Mouse (Mus musculus): ENCODE measurements around the gene Olfr994. TPM values are rescaled to one million over a fixed set of nuclear protein-coding genes. Genes with fewer than 3 reads are reported as not detected.

Olfr994 gene
- not detected in 2 replicates for polyA plus RNA-seq (2016; fragmentation: Nextera tagmentation; extraction: Ambion mirVana)

DNA sequence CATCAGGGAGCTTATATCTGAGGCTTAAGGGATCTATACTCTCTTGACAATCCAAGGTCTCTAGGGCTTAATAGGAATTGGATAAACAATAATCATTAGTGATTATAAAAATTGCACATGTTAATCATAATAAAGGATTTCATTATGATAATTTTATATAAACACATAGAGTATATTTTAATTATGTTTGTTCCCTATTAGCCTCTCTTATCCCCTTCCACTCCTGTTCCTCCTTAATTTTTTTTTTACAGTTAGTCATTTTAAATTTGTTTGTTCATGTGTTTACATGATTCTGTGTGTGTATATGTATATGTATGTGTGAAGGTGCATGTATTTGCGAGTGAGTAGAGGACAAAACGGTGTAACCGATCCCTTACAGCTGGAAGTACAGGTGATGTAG lies at the start of gene Olfr994:
Gene Olfr994 (minus strand): TSS at position 101 of the 400 bp plus-strand sequence.
- no peaks in the 10 kb centered on the region for H3K27me3 ChIP-seq (ENCODE audit: poor library complexity, severe bottlenecking)
- DNase-seq (ENCODE audit: extremely low spot score, low spot score): no peak
- H3K27ac ChIP-seq: no peak within 1 kb of the TSS
- 91% methylated on average over 3 of the region's 3 CpGs for WGBS
- no peaks in the 10 kb centered on the region for H3K9me3 ChIP-seq
- H3K4me3 ChIP-seq: no peak within 1 kb of the TSS
- H3K4me1 ChIP-seq: no peaks in the 10 kb centered on the region
- no peaks in the 10 kb centered on the region for H3K36me3 ChIP-seq (replicated peaks)

DNA sequence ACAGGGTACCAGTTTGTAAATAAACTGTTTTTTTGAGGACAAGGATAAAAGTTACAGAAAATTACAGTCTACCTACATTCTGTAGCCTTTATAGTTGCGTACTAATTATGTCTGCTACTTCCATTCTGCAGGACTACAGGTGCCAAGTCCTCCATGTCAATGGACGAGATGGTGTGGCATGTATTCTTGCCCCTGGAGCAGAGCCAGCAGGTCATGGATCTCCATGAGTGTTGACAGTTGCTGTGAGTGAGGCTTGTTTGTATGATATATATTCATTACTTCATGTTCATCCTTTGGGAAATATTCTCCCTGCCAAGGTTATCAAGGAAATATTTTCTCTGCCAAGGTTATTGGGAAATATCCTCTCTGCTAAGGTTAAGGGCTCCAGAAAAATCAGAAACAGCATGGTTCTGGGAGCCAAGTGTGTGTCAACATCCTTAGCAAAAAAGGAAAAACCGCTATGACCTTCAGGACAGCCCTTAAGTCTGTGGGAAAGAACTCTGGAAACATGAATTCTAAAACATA lies 30.6 kb upstream of the Olfr994 start:
- Histone ChIP-seq H3K9me3 (peaks cover 10% of the 10 kb centered on the region; the same call in 1 of the 2 replicates), H3K36me3 (replicated peaks) (no peaks in the 10 kb centered on the region), H3K4me3 (no peak overlapping the region), H3K4me1 (no peaks in the 10 kb centered on the region), H3K27ac (no peak overlapping the region), H3K27me3 (ENCODE audit: poor library complexity, severe bottlenecking) (no peaks in the 10 kb centered on the region)
- no peak for DNase-seq (ENCODE audit: extremely low spot score, low spot score)
- WGBS: 84% methylated on average over 3 of the region's 3 CpGs

DNA sequence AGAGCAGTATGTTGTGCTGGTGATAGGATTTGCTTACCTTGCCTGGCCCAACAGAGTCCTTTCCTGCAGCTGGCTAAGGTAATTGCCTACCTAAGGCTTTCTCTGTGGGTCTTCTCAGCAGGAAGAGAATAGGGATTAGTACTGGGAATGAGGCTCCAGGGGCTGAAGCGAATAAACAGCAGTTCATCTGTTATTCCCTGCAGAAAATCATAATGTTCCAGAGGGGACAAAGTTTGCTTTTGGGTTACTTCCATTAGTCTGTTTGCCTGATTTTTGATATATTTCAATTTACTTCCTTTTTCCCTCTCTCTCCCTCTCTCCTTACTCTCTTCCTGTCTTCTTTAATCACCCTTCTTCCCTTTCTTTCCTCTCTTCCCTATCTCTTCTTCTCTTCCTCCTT lies 7.3 kb upstream of the Olfr994 start, which contains the start of gene Olfr995:
Gene Olfr995 (minus strand): TSS at position 101 of the 400 bp plus-strand sequence.
- DNase-seq (ENCODE audit: extremely low spot score, low spot score): no peak
- WGBS: 8% methylated on average over 1 of the region's 1 CpGs
- Histone ChIP-seq H3K27ac (no peak within 1 kb of the TSS), H3K27me3 (ENCODE audit: poor library complexity, severe bottlenecking) (no peaks in the 10 kb centered on the region), H3K9me3 (no peaks in the 10 kb centered on the region), H3K4me1 (no peaks in the 10 kb centered on the region), H3K36me3 (replicated peaks) (no peaks in the 10 kb centered on the region), H3K4me3 (no peak within 1 kb of the TSS)

DNA sequence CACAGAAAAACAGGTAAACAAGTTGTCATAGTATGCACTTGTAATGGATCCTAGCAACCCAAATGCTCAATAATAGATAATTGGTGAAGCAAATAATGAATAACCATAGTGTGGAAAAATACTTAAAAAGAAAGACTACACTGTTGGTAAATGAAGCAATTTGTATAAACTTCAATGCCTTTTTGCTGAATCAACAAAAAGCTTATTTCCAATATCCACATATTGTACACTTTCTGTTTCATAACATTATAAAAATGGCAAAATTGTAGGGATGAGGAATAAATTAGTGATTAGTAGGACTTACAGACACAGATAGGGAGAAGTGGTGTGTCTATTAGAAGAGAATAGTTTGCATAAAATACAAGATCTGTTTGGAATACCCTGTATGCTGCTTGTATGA lies 6.3 kb upstream of the Olfr994 start:
- Histone ChIP-seq H3K4me3 (no peak overlapping the region), H3K36me3 (replicated peaks) (no peaks in the 10 kb centered on the region), H3K4me1 (no peaks in the 10 kb centered on the region), H3K27ac (no peak overlapping the region), H3K9me3 (no peaks in the 10 kb centered on the region), H3K27me3 (ENCODE audit: poor library complexity, severe bottlenecking) (no peaks in the 10 kb centered on the region)
- DNase-seq (ENCODE audit: extremely low spot score, low spot score): no peak

DNA sequence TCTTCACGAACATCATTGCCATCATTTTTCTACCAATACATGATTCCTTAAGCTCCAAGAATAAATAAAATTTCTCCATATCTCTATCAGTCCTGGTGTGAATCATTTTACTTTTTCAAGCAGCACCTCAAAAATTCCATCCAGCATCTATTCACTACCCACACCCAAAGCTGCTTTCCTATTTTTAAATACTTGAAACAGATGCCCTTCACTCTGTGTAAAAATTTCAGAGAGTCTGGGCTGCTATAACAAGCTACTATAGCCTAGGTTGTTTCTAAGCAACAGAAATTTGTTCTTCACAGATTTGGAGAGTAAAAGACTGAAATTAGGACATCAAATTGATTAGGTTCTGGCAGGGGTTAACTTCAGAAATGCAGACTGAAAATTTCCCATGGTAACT lies 10.4 kb downstream of the Olfr994 start:
- Histone ChIP-seq H3K4me3 (no peak overlapping the region), H3K9me3 (no peaks in the 10 kb centered on the region), H3K27ac (no peak overlapping the region), H3K4me1 (no peaks in the 10 kb centered on the region), H3K27me3 (ENCODE audit: poor library complexity, severe bottlenecking) (no peaks in the 10 kb centered on the region), H3K36me3 (replicated peaks) (no peaks in the 10 kb centered on the region)
- no peak for DNase-seq (ENCODE audit: extremely low spot score, low spot score)
- 83% methylated on average over 1 of the region's 1 CpGs for WGBS

DNA sequence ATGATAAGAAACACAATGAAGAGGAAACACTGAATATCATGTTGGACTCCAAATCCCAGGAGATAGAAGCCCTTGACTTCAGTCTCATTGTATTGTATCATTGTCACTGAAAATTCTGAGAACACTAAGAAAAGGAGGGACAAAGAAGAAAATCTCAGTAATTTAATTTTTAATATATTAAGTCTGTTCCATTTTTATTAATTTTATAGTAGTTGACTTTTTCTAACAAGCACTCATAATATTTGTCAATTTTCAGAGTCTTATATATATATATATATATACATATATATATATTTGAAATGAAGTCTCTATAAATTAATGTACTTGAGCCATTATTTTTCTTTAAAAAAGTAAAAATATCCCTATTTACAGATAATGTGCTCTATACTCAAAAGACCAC lies 21.5 kb downstream of the Olfr994 start, which contains the start of gene Olfr993:
Gene Olfr993 (minus strand): TSS at position 101 of the 400 bp plus-strand sequence.
- DNase-seq (ENCODE audit: extremely low spot score, low spot score): no peak
- H3K9me3 ChIP-seq: no peaks in the 10 kb centered on the region

DNA sequence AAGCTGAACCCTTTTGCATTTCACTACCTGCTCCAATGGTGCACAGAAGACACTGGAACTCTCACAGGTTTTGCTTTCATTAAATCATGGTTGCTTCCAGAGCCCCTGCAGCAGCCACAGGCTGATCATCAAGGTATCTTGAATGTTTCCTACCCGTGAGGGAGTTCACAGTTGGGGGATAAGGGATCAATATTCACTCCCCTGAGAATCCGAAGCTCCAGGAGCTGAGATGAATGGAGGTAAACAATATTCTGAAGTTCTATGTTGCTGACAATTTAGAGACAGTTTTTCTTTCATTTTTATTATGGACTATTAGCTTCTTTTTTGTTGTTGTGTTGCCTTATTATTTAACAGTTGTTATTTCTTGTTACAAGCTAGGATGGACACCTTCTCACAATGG lies 26.9 kb downstream of the Olfr994 start, which contains the start of gene Olfr992:
Gene Olfr992 (minus strand): TSS at position 101 of the 400 bp plus-strand sequence.
- H3K27me3 ChIP-seq (ENCODE audit: poor library complexity, severe bottlenecking): no peaks in the 10 kb centered on the region
- no peaks in the 10 kb centered on the region for H3K9me3 ChIP-seq
- no peaks in the 10 kb centered on the region for H3K4me1 ChIP-seq
- no peaks in the 10 kb centered on the region for H3K36me3 ChIP-seq (replicated peaks)
- no peak within 1 kb of the TSS for H3K4me3 ChIP-seq
- 66% methylated on average over 2 of the region's 2 CpGs for WGBS
- DNase-seq (ENCODE audit: extremely low spot score, low spot score): no peak
- no peak within 1 kb of the TSS for H3K27ac ChIP-seq

More for the DNA sequence above, 21.5 kb downstream of the Olfr994 start, which contains the start of gene Olfr993:
- no peaks in the 10 kb centered on the region for H3K36me3 ChIP-seq (replicated peaks)
- H3K27ac ChIP-seq: no peak within 1 kb of the TSS
- H3K27me3 ChIP-seq (ENCODE audit: poor library complexity, severe bottlenecking): no peaks in the 10 kb centered on the region
- H3K4me1 ChIP-seq: no peaks in the 10 kb centered on the region
- H3K4me3 ChIP-seq: no peak within 1 kb of the TSS

Other genes starting within 250 kb of the Olfr994 start
- gene Lrrc55, start 239.3 kb downstream of the Olfr994 start, polyA plus RNA-seq (2016; fragmentation: Nextera tagmentation; extraction: Ambion mirVana): 0.30 and 0.47 TPM in 2 replicates
- not detected in 2 replicates for gene Olfr987, start 97.1 kb downstream of the Olfr994 start, polyA plus RNA-seq (2016; fragmentation: Nextera tagmentation; extraction: Ambion mirVana)
- not detected in 2 replicates for gene Olfr988, start 73.2 kb downstream of the Olfr994 start, polyA plus RNA-seq (2016; fragmentation: Nextera tagmentation; extraction: Ambion mirVana)
- not detected in 2 replicates for gene Olfr992, start 27.0 kb downstream of the Olfr994 start, polyA plus RNA-seq (2016; fragmentation: Nextera tagmentation; extraction: Ambion mirVana)
- gene Olfr993, start 21.6 kb downstream of the Olfr994 start, polyA plus RNA-seq (2016; fragmentation: Nextera tagmentation; extraction: Ambion mirVana): not detected in 2 replicates
- not detected in 2 replicates for gene Olfr995, start 7.2 kb upstream of the Olfr994 start, polyA plus RNA-seq (2016; fragmentation: Nextera tagmentation; extraction: Ambion mirVana)
- not detected in 2 replicates for gene 4833423E24Rik, start 82.6 kb upstream of the Olfr994 start, polyA plus RNA-seq (2016; fragmentation: Nextera tagmentation; extraction: Ambion mirVana)
- not detected in 2 replicates for gene Olfr996, start 142.8 kb upstream of the Olfr994 start, polyA plus RNA-seq (2016; fragmentation: Nextera tagmentation; extraction: Ambion mirVana)
- gene Olfr998, start 152.5 kb upstream of the Olfr994 start, polyA plus RNA-seq (2016; fragmentation: Nextera tagmentation; extraction: Ambion mirVana): not detected in 2 replicates
- not detected in 2 replicates for gene Olfr1000, start 175.5 kb upstream of the Olfr994 start, polyA plus RNA-seq (2016; fragmentation: Nextera tagmentation; extraction: Ambion mirVana)
- not detected in 2 replicates for gene Olfr1002, start 214.3 kb upstream of the Olfr994 start, polyA plus RNA-seq (2016; fragmentation: Nextera tagmentation; extraction: Ambion mirVana)
- not detected in 2 replicates for gene Olfr154, start 228.0 kb upstream of the Olfr994 start, polyA plus RNA-seq (2016; fragmentation: Nextera tagmentation; extraction: Ambion mirVana)
- gene Olfr1006, start 242.3 kb upstream of the Olfr994 start, polyA plus RNA-seq (2016; fragmentation: Nextera tagmentation; extraction: Ambion mirVana): not detected in 2 replicates

All from forebrain, embryonic 10.5 days (tissue).